Mouse (Mus musculus) CH12.LX (cell line): Measurements from ENCODE around the gene BC030867. TPM values are rescaled to one million over a fixed set of nuclear protein-coding genes. Genes with fewer than 3 reads are reported as not detected.

Experiments used
- DNase-seq: peaks from one replicate; pipeline ENCODE4 v3.0.0-alpha.2; 2013; ENCODE audit errors: extremely low read depth
- H3K27ac ChIP-seq: 2 replicates; pipeline ENCODE4 v1.5.1; 2012; ENCODE audit warnings: low read depth, mild to moderate bottlenecking, control low read depth, moderate library complexity; ENCODE audit not compliant: insufficient read depth
- H3K27me3 ChIP-seq: replicated peaks from 2 replicates; pipeline ENCODE3; 2012; ENCODE audit warnings: inconsistent platforms
- H3K36me3 ChIP-seq, 2 experiments: replicated peaks in 1 of 2; 2 replicates each; pipeline versions ENCODE3 to v1.6.1; 2012; ENCODE audit warnings: inconsistent platforms in 1 of 2, low read length in 1 of 2, mild to moderate bottlenecking in 1 of 2, mixed read lengths in 1 of 2, moderate library complexity in 1 of 2; ENCODE audit not compliant: control insufficient read depth in 1 of 2, insufficient read depth in 1 of 2
- H3K4me1 ChIP-seq, 2 experiments: 2 replicates each; pipeline ENCODE4 v1.6.1; 2012; ENCODE audit warnings: inconsistent platforms in 1 of 2, moderate library complexity in 1 of 2; ENCODE audit not compliant: insufficient read depth in 2 of 2, control insufficient read depth in 1 of 2
- H3K4me2 ChIP-seq: 2 replicates; pipeline ENCODE4 v1.6.1; 2012; ENCODE audit warnings: low read depth, mild to moderate bottlenecking, control low read depth; ENCODE audit not compliant: poor library complexity, insufficient read depth, severe bottlenecking
- H3K4me3 ChIP-seq, 3 experiments: fragments of 150-350 bp in 1 of 3; sonication (generic) in 1 of 3; replicated peaks in 1 of 3; 2 replicates each; pipeline versions ENCODE3 to v1.5.1; 2011 to 2012; ENCODE audit warnings: low read depth in 2 of 3, low read length in 2 of 3, mild to moderate bottlenecking in 2 of 3, moderate library complexity in 2 of 3, control low read depth in 1 of 3, improper control_type of control experiment in 1 of 3, inconsistent platforms in 1 of 3, mixed read lengths in 1 of 3; ENCODE audit not compliant: poor library complexity in 1 of 3
- H3K79me2 ChIP-seq: replicated peaks from 2 replicates; pipeline ENCODE4 v1.6.1; 2012; ENCODE audit warnings: mild to moderate bottlenecking, moderate library complexity; ENCODE audit not compliant: control insufficient read depth, poor library complexity, insufficient read depth, severe bottlenecking; ENCODE audit errors: extremely low read depth
- H3K9ac ChIP-seq: 2 replicates; pipeline ENCODE4 v1.6.1; 2012; ENCODE audit warnings: low read depth, mild to moderate bottlenecking, control low read depth, moderate library complexity; ENCODE audit not compliant: insufficient read depth
- H3K9me3 ChIP-seq: replicated peaks from 2 replicates; pipeline ENCODE3; 2012; ENCODE audit warnings: low read length, inconsistent platforms, mixed read lengths
- BHLHE40 ChIP-seq: IDR thresholded peaks from 2 replicates; pipeline ENCODE4 v1.6.1; 2011; ENCODE audit warnings: mild to moderate bottlenecking, low read depth, low read length, improper control_type of control experiment
- CHD1 ChIP-seq: IDR thresholded peaks from 2 replicates; pipeline ENCODE4 v1.6.1; 2012; ENCODE audit warnings: low read depth, low read length, improper control_type of control experiment, inconsistent platforms
- CHD2 ChIP-seq: IDR thresholded peaks from 2 replicates; pipeline ENCODE4 v1.6.1; 2011; ENCODE audit warnings: low read length, improper control_type of control experiment
- CTCF ChIP-seq, 2 experiments: IDR thresholded peaks in 1 of 2; conservative IDR thresholded peaks in 1 of 2; 2 replicates each; pipeline ENCODE4 v1.5.1; 2011 to 2012; ENCODE audit warnings: low read depth in 2 of 2, low read length in 2 of 2, improper control_type of control experiment in 1 of 2, inconsistent platforms in 1 of 2, mild to moderate bottlenecking in 1 of 2, moderate library complexity in 1 of 2
- E2F4 ChIP-seq: IDR thresholded peaks from 2 replicates; pipeline ENCODE4 v1.6.1; 2011; ENCODE audit warnings: low read depth, low read length, improper control_type of control experiment; ENCODE audit not compliant: insufficient replicate concordance
- ELF1 ChIP-seq: IDR thresholded peaks from 2 replicates; pipeline ENCODE4 v1.6.1; 2014; ENCODE audit warnings: low read depth, mild to moderate bottlenecking, inconsistent platforms, low read length, improper control_type of control experiment
- EP300 ChIP-seq: IDR thresholded peaks from 2 replicates; pipeline ENCODE4 v1.6.1; 2011; ENCODE audit warnings: low read length, improper control_type of control experiment
- HCFC1 ChIP-seq: IDR thresholded peaks from 2 replicates; pipeline ENCODE4 v1.6.1; 2012; ENCODE audit warnings: low read depth, mild to moderate bottlenecking, inconsistent platforms, low read length, improper control_type of control experiment
- JUN ChIP-seq: IDR thresholded peaks from 2 replicates; pipeline ENCODE4 v1.6.1; 2011; ENCODE audit warnings: low read depth, mild to moderate bottlenecking, low read length, improper control_type of control experiment, moderate library complexity; ENCODE audit not compliant: insufficient read depth
- JUND ChIP-seq: conservative IDR thresholded peaks from 2 replicates; pipeline ENCODE4 v1.6.1; 2011; ENCODE audit warnings: low read depth, low read length, improper control_type of control experiment
- KAT2A ChIP-seq: IDR thresholded peaks from 2 replicates; pipeline ENCODE4 v1.6.1; 2012; ENCODE audit warnings: low read length, improper control_type of control experiment, inconsistent platforms; ENCODE audit not compliant: insufficient replicate concordance
- MAFK ChIP-seq: IDR thresholded peaks from 2 replicates; pipeline ENCODE4 v1.6.1; 2011; ENCODE audit warnings: low read length, improper control_type of control experiment; ENCODE audit not compliant: insufficient replicate concordance
- MAX ChIP-seq: IDR thresholded peaks from 2 replicates; pipeline ENCODE4 v1.6.1; 2011; ENCODE audit warnings: low read length, improper control_type of control experiment
- NELFE ChIP-seq: IDR thresholded peaks from 2 replicates; pipeline ENCODE4 v1.6.1; 2011; ENCODE audit warnings: low read depth, low read length, improper control_type of control experiment
- RCOR1 ChIP-seq: conservative IDR thresholded peaks from 2 replicates; pipeline ENCODE4 v1.6.1; 2012; ENCODE audit warnings: low read depth, mild to moderate bottlenecking, inconsistent platforms, low read length, improper control_type of control experiment
- TBP ChIP-seq: conservative IDR thresholded peaks from 2 replicates; pipeline ENCODE4 v1.6.1; 2011; ENCODE audit warnings: low read depth, low read length, improper control_type of control experiment
- TCF12 ChIP-seq: IDR thresholded peaks from 2 replicates; pipeline ENCODE4 v1.6.1; 2014; ENCODE audit warnings: low read depth, mild to moderate bottlenecking, inconsistent platforms, low read length, improper control_type of control experiment
- USF2 ChIP-seq: conservative IDR thresholded peaks from 2 replicates; pipeline ENCODE4 v1.6.1; 2011; ENCODE audit warnings: low read depth, low read length, improper control_type of control experiment
- ZKSCAN1 ChIP-seq: IDR thresholded peaks from 2 replicates; pipeline ENCODE4 v1.6.1; 2012; ENCODE audit warnings: low read depth, inconsistent platforms, low read length, improper control_type of control experiment, borderline replicate concordance
- ZNF384 ChIP-seq: IDR thresholded peaks from 2 replicates; pipeline ENCODE4 v1.6.1; 2012; ENCODE audit warnings: low read depth, low read length, improper control_type of control experiment, inconsistent platforms
- dilution Hi-C: fragments of 300-500 bp; cut with MboI; formaldehyde crosslinking; loops from 2 replicates; pipeline ENCODE4 v1.14.3; 2020; ENCODE audit warnings: low sequenced_read_pairs; ENCODE audit not compliant: extremely low pct_unique_long_range_greater_than_20kb, extremely low pct_ligation_motif_present
- in situ Hi-C: fragments of 300-500 bp; cut with MboI; formaldehyde crosslinking; loops from 3 replicates; pipeline ENCODE4 v1.14.3; 2019; ENCODE audit warnings: low sequenced_read_pairs, low pct_ligation_motif_present, low pct_unique_long_range_greater_than_20kb, mixed read lengths
- polyA plus RNA-seq: library from polyadenylated mRNA; unstranded; fragments of >175 nt; gene quantifications from 2 replicates; pipeline ENCODE4 v1.2.1, GENCODE M21; 2012; ENCODE audit warnings: low read depth; ENCODE audit not compliant: insufficient read length
- total RNA-seq, 2 experiments: library from RNA; depleted of rRNA; stranded (reverse); fragments of 300-350 nt in 1 of 2; fragments of >200 nt in 1 of 2; gene quantifications; 2 replicates each; pipeline ENCODE4 v1.2.3; 2012 to 2014

Gene BC030867
- total and polyA plus RNA-seq, 3 experiments: 11.4 to 34.0 (median 26.2) TPM

DNA sequence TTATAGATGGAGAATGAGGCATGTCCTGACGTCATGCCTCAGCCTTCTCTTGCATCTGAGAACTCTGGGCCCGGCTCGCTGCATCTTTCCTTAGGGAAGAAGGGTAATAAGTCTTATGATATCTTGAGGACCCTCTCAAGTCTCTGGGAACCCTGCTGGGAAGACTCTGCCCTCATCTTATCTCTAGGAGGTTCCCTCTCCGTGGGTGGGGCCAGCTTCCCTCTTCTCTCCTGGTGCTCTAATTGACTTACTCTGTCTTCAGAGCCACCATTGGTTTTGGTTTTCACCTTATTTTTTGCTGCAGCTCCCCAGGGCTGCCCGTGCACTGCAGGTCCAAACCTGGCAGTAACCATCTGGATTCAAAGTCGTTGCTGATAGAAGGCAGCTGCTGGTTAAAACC lies 9.4 kb downstream of the BC030867 start:
- Histone ChIP-seq H3K9ac (no peak overlapping the region), H3K4me3 (no peak overlapping the region), H3K9me3 (no peaks in the 10 kb centered on the region), H3K79me2 (no peaks in the 10 kb centered on the region), H3K27ac (no peak overlapping the region), H3K4me2 (no peak overlapping the region), H3K27me3 (no peaks in the 10 kb centered on the region), H3K4me1 (no peaks in the 10 kb centered on the region), H3K36me3 (peaks cover 57 to 95% of the 10 kb centered on the region in 2 experiments)
- DNase-seq: no peak
- TF ChIP-seq JUN: no peak
- no peak for TF ChIP-seq HCFC1
- TF ChIP-seq KAT2A: no peak
- no peak for TF ChIP-seq MAFK
- TF ChIP-seq CHD1: no peak
- TF ChIP-seq ZNF384: no peak
- no peak for TF ChIP-seq CHD2
- no peak for TF ChIP-seq MAX
- no peak for TF ChIP-seq RCOR1
- TF ChIP-seq USF2: no peak
- no peak for TF ChIP-seq E2F4
- TF ChIP-seq NELFE: no peak
- TF ChIP-seq ELF1: no peak
- no peak for TF ChIP-seq JUND
- TF ChIP-seq TCF12: no peak
- TF ChIP-seq ZKSCAN1: no peak
- TF ChIP-seq EP300: no peak
- TF ChIP-seq TBP: no peak
- in situ Hi-C loops: no loop called here
- dilution Hi-C loops: no loop called here

DNA sequence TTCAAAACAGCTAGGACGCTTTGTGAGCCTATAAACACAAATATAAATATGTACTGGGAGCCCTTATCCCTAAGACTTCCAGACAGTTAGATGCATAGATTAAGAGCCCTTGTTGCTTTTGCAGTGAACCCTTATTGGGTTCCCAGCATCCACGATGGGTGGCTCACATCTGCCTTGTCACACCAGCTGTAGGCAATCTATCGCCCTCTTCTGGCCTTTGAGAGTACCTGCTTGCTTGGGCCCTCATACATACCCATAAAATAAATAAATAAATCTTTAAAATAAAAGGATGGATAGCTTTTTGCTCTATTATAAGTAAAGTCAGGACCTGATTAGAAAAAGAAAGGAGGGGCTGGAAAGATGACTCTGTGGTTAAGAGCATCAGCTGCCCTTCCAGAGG lies 9.8 kb downstream of the BC030867 start:
- Histone ChIP-seq H3K36me3 (peaks cover 62 to 95% of the 10 kb centered on the region in 2 experiments), H3K4me3 (no peak overlapping the region), H3K27ac (no peak overlapping the region), H3K9ac (no peak overlapping the region), H3K27me3 (no peaks in the 10 kb centered on the region), H3K4me1 (no peaks in the 10 kb centered on the region)
- dilution Hi-C loops: no loop called here
- TF ChIP-seq ELF1: no peak
- TF ChIP-seq RCOR1: no peak
- peak in 1 of 2 experiments; percentile 47; a peak in 3 of 4 replicates for TF ChIP-seq CTCF (conservative IDR thresholded peaks at IDR 0.05 in 1 of 2, IDR thresholded peaks at IDR 0.05 in 1 of 2; ENCODE audit: low read depth in 2 of 2, low read length in 2 of 2)
- no peak for TF ChIP-seq BHLHE40
- TF ChIP-seq MAFK: no peak
- TF ChIP-seq, all 38 proteins: peak for 1
- Histone ChIP-seq H3K79me2 (no peaks in the 10 kb centered on the region), H3K9me3 (no peaks in the 10 kb centered on the region), H3K4me2 (no peak overlapping the region)
- peak; percentile 34 for DNase-seq
- in situ Hi-C loops: no loop called here
